Mouse (Mus musculus) right cerebral cortex, postnatal 10 days (tissue): ENCODE results near the gene Tnfrsf12a.

Source experiments
- DNase-seq, 2 experiments: peaks; one replicate each; pipeline ENCODE4 v3.0.0; 2021; ENCODE audit warnings: low spot score in 2 of 2

Gene Tnfrsf12a

DNA sequence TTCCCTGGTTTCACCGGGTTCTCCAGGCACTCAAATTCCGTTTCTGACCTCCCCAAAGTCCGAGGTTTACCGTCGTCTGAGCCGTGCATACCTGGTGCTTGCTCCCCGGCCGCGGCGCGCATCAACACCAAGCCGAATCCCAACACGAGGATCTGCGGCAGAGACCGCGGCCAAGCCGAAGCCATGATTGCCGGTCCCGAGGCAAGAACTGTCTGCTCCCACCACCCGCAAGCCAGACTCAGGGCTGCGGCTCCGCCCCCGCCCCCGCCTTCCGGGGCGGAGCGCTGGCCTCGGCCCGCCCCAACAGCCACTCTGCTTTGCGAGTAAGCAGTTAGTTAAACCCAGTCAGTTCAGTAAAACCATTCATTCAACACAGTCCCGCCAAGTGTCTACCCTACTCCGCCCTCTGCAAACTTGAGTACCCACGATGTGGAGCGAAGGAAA lies at the start of gene Tnfrsf12a:
Tnfrsf12a (minus strand) TSS at position 233 of the 444 bp plus-strand sequence.
- DNase-seq = peak; percentile 80 to 82

DNA sequence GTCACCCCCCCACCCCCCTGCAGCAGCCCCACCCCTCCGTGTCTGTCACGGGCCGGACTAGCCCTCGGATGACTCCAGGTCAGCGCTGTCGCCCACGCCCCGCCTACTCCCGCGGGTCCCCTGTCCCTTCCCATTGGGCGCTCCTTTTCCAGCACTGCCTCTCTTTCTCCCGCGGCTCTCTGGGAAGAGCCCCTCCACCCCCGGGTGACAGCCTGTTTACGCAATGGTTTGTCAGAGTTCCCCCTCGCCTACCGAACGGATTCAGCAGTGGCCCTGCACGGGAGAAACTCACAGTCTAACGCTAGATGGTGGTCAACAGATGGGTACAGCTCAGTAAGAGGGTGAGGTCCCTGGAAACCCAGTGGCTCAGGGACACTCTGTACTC lies 49.5 kb upstream of the Tnfrsf12a start:
- DNase-seq = peak; percentile 77 to 84

DNA sequence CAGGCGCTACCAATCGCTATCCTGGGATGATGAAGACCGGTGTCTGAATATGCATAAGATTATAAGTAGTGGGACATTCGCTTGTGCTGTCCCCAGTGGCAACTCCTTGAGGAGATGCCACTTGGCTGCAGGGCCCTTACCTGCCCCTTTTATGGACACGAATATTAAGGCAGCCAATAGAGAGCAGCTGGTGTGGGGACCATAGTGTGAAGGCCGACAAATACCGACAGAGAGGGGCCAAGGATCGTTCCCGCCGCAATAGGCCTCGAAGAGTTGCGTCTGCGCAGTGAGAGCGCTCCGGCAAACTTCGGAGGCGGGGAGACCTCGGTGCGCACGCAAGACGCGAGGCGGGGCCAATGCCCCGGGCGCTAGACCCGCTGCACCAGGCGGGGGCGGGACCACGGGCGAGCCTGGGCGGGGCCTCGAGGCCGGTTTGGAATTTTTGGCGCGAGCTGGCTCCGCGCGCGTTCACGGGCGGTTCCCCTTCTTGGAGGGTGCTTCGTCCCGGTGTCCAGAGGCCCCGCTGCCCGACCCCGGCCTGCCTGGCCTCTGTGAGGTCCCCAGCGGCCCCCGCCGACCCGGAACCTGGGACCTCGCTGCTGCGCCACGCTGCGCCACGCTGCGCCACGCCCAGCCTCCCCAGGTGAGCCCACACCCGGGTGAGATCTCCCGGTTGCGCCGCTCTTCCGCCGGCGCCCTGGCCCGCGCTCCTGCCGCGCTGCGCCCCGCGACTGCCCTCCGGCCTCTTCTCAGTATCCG lies 48.9 kb upstream of the Tnfrsf12a start, which contains the start of gene Pkmyt1:
Pkmyt1 (plus strand) TSS at position 338 of the 759 bp plus-strand sequence.
- DNase-seq = peak; percentile 95 to 96

DNA sequence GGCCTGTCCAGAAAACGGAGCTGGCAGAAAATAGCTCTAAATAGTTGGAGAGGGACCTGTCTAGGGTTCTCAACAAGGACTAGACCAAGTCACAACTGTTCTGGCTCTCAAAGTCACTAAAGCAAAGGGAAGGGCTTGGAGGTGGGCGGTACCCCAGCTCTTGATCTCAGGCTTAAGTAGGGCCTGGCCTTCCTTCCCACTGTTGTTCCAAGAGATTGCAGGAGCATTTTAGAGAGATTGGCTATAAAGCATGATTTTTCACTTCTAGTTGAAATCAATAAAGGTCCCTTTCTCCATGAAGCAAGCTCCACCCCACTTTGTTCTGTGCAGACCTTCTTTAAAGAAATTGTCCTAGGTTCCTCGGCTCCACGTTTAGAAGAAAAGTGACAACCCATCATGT lies 48.2 kb upstream of the Tnfrsf12a start:
- no peak for DNase-seq

DNA sequence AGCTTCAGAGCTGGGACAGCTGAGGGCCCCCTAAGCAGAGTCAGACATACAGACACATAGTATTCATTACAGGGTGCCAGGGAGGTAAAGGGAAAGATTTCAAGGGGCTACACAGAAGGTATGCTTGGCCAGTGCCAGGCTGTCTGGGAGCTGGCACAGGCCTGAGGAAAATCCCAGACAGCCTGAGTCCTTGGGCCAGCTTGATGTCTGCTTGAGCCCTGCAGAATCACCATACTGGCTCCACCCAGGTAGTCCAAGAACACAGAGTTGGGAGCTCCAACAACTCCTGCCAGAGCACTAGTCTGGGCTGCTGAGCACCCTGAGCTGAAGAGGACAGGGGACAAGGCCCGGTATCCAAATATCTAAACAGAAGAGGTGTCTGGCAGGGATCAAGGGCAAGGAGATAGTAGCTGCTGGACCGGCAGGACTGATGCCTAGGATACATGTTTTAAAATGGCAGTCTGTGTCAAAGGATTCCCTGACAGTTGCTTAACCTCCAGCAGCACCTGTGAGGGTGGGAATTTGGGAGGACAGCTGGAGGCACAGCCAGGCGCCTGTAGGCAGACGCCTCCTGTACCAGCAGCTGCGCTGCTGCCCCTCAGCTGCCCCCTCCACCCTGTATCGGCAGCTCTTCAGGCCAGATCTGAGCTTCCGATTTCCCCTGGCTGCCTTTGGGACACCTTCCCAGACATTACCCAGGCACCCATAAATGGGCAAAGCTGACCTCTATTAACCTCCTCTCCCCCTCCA lies 45.3 kb upstream of the Tnfrsf12a start, which contains the start of gene 1520401A03Rik:
1520401A03Rik (minus strand) TSS at position 408 of the 750 bp plus-strand sequence.
- no peak for DNase-seq

DNA sequence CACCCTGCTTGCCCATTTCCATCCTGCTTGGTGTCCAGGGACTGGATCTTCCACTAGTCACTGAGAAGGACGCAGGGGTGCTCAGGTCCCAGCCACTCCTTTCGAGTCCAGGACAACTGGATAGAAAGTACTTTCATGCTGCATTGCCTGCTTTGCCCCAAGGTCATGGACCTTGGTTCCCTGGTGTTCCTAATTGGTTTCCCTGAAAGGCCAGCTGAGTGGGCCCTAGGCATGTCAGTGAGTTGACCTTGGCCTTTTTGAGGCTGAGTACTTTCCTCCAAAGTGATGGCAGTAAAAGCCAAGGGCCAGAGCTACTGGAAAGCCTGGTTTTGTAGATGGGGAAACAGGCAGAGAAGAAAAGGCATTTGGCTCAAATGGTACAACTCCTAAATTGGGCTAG lies 44.6 kb upstream of the Tnfrsf12a start:
- DNase-seq = no peak

DNA sequence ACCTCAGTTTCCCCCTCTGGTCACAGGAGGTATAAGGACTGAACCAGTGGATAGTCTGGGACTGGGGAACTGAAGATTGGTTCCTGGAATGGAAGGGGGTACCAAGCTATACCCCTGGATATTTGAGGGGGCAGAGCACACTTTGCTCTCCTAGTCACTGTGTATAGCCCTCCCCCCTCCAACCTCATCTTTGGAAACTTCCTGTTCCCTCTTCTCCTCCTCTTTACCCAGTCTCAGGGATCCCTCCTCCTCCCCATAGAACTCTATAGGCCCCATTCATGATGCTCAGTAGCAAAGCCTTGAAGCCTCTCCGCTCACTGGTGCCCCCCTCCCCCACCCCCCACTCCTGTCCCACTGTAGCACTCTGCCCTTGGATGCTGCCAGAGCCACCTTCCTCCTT lies 42.2 kb upstream of the Tnfrsf12a start:
- DNase-seq = no peak

DNA sequence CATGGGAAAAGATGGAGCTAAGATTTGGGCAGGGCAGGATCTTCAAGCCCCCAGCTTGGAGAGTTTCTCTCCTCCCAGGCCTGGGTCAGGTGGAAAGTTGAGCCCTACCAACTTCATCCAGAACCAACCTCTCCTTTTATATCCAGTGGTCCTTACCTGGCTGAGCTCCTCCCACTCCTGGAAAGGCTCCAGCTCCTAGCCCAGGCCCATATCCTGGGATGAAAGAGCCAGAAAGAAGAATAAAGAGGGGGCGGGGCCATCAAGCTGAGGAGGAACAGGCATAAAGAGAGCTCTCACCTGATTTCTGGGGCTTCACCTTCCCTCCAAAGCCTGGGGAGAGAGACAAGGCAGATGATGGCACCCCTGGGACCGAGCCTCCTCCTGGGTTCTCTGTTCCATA lies 39.7 kb upstream of the Tnfrsf12a start:
- no peak for DNase-seq

DNA sequence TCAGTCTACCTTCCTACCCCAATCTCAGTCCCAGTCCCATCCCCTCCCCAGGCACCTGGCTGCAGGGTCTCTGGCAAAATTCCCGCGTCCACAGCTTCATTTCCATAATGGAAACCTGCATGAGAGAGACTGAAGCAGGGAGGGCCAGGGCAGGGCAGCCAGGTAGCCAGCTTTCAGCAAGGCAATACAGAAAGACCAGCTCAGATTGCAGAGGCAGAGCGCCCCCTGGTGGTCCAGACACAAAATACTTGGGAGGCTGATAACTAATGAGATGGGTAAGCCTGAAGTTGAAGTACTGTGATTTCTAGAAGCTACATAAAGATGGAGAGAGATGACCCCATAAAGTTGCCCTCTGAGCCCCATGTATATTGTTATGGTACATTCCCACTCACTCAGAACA lies 28.9 kb upstream of the Tnfrsf12a start:
- peak; percentile 79 to 84 for DNase-seq

DNA sequence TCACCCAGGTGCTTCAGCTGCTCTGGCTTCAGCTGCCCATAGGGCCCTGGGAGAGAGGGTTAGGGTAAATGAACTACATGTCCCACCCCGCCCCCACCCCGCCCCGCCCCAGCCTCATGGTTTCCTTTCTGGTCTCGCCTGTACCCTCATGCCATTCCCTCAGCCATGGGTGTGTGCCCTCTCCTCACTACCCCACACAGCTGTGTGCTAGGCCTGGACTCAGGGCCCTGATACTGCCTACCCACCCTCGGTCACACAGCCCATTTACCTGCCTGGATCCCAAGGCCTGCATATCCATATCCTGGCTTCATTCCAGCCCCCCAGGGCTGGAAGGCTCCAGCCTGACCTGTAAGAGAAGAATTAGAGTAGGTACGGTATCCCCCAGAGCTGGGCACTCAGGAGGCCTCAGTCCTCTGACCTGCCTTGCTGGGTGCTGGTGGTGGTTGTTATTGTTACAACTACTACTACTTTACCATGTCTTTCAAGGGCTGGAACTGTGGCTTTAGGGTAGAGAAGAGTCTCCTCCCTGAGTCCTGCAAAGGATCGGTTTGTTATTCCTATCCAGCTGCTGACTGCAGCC lies 28.3 kb upstream of the Tnfrsf12a start:
- no peak for DNase-seq

DNA sequence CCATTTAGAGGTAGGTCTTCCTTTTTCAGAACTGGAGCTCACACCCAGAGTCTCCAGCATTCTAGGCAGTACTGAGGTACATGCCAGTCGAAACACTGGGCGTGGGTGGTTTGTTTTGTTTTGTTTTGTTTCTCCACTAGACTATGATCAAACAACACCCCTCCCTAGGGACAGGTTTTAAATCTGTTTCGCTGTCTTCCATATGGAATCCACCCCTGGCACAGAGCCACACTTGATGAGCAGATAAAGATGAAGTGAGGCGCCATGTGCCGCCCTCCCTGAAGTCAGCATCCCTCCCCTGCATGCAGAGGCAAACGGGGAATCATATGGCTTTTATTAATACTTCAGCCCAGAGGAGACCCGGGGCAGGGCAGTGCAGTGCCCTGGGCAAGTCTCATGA lies 27.5 kb upstream of the Tnfrsf12a start:
- peak; percentile 61 to 68 for DNase-seq

DNA sequence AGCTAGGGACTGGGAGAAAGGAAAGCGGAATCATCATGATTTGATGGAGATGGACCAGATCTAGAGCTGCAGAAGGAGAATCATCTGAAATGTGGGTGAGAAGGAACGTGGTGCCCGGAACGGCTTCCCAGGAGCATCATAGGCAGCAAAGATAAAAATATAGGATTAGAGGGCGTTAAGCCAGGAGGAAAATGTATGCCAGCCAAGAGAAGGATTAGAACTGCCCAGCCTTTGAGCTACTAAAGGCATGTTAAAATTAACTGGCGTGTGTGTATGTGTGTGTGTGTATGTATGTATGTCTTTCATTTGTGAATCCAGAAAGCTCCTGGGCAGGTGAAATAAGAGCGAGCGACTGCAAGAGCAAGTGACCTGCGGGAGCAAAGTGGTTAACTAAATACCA lies 26.0 kb upstream of the Tnfrsf12a start:
- DNase-seq = peak; percentile 34 to 42

DNA sequence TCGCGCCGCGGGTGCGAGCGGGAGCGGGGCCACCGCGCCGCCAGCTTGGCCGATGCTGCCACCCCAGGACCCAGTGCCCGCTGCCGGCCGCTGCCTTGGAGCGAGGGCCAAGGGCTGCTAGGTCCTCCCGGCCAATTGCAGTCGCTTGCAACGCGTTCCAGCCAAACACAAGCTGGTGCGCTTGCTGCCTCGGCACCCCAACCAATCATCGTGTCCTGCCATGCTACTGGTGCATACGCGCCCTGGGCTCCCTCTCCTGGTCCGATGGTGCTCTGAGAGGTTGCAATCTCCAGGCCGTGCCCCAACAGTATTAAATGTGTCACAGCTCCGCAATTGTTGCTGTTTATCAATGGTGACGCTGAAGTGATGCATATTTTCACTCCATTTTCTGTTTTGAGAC lies 22.8 kb upstream of the Tnfrsf12a start:
- DNase-seq = peak; percentile 95 to 96

DNA sequence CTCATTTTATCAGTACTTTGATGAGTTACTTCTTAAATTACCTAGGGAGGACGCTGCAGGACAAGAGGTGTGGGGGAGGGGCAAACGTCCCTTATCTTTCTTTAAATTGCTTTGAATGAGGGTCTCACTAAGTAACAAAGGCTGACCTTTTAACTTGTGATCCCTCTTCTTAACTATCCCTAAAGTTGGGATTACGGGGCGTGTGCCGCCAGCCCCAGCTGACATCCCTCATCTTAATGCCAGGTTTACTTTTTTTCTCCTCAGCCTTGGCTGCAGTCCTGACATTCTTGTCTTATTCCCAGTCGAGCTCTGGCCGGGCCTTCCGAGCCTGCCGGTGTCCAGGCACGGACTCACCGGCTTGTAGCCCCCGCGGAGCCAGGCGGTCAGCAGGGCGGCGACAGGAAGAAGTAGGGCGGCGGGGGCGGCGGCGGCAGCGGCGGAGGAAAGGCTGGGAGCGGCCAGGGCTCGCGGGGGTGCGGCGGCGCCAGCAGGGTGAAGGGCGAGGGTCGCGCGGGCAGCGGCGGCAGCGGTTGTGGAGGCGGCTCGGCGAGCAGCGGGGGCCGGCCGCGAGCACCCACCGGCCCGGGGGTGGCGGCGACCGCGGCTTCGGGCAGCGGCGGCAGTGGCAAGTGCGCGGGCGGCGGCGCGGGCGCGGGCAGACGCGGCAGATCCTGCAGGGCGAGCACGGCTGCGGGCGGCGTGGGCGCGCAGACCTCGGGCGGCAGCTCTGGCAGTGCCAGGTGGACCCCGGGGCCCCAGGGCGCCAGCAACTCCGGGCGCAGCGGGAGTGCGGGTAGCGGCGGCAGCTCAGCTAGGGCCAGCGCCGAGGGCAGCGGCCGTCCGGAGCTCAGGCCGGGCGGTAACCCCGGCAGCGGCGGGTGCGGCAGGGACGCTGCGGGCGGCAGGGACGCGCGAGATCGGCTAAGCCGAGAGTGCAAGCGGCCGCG lies 22.1 kb upstream of the Tnfrsf12a start:
- peak in 1 of 2 experiments; percentile 37 for DNase-seq

DNA sequence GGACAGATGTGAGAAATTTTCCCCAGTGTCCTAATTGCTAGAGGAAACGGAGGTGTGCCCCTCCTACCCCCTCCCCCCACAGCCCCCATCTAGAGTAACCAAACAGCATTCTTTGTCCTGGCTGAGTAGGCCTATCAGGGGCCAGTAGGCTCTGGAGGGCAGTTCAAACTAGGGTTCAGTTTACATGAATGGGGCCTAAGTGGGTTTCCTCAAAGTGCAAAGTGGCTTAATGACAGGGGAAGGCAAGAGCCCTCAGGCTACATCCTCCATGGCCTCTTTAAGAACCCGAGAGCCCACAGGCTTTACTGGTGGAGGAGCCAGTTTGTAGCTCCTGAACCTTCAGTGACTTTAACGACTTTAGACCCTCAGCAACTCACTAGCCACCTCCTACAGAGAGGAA lies 18.5 kb upstream of the Tnfrsf12a start:
- DNase-seq = no peak

DNA sequence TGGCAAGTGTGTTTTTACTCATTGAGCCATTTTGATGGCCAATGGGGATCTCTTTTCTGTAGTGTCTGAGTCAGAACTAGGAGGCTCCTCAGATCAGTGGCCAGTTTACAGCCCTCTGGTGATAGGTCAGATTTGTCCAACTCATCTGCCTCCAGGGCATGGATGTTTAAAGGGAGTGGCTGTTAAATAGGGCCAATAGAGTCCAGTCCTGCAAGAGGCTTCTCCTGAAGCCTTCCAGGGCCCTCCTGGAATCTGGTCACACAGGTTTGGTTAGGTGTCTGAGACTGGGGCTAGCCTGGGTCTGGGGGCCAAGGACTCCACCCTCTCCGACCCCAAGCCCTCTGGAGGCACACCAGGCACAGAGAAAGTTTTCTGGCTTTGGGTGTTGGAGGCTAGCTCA lies 17.2 kb upstream of the Tnfrsf12a start:
- no peak for DNase-seq

DNA sequence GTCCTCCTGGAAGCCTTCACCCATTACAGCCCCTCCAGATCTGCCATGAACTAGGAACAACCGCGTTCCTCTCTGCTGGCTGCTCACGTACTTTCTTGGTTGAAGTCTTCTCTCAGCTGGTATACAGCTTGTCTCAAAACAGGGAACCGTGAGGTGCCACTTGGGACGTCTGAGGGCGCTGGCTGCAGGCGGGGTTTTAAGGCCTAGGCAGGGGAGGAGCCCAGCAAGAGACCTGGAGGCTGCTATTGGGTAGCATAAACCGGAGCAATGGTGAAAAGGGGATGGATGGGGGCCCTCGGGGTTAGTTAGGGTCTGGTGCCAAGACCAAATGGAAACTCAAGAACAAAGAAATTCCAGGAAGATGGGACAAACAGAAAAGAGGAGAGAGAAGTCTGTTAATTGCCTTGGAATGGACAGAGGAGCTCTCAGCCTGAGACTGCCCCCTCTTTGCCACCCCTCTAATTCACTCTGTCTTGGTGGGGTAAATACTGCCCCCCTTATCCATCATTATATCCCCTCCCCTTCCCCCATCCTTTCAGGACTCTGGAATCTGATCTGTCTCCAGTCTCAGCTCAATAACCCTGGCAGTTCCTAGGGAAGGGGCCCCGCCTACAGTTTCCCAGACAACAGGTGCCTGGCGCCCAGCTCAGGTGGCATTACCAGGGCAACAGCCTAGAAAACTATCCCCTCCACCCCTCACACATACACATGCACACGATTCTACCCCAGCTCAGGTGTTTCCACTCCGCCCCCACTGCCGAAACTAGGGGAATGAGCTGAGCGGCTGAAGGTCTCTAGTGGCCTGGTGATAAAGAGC lies 6.8 kb upstream of the Tnfrsf12a start, which contains the start of gene Cldn9:
Cldn9 (minus strand) TSS at position 171 of the 817 bp plus-strand sequence.
- DNase-seq = no peak

DNA sequence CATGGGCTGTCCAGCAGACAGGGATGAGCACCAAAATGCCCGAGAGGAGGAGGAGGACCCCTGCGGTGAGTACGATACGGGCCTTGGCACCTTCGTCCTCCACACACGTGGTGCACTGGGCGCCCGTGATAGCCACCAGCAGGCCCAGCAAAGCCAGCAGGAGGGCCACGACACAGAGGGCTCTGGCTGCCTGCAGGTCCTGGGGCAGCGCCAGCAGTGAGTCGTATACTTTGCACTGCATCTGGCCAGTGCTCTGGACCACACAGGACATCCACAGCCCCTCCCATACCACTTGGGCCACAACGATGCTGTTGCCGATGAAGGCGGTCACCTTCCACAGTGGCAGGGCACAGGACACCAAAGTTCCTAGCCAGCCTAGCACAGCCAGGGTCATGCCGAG lies 6.0 kb upstream of the Tnfrsf12a start:
- no peak for DNase-seq

DNA sequence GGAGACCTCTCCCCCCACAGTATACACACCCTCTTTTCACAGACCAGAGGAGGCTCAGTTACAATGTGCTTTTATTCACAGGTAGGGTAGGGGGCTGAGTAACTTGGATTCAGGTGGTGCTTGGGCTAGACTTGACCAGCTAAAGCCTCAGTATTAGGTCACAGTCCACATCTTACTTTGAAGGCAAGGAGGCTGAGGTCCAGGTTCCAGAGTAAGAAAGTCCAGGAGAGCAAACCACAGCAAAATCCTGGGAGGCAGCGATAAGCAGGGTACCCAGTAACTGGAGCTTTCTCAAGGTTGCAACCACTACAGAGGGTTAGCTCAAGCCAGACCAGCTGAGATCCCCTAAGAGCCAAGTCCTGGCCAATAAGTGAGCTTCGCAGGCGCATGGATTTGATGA lies 5.3 kb upstream of the Tnfrsf12a start:
- DNase-seq = no peak

DNA sequence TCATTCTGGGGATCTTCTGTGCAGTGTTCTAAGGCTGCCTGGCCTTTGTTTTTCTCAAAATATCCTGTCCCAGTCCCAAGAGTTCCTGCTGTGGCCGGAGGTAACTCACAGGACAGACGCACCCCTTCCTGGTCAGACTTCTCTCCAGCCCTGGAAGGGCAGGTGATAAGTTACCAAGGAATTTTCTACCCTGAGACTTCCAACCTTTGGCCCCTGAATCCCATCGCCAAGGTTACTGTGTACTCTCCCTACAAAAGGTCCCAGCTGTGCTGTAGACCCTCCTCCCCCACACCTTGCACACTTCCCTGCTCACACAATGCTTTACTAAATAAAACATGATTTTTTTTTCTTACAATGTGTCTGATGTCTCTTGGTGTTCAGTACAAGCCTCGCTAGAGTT lies 4.8 kb upstream of the Tnfrsf12a start:
- no peak for DNase-seq
